Mouse (Mus musculus) E14TG2a.4 (cell line): ENCODE measurements around the gene Atg2b.

Experiments used
- CTCF ChIP-seq: conservative IDR thresholded peaks from 2 replicates; pipeline ENCODE4 v1.5.1; 2014; ENCODE audit warnings: low read length
- NANOG ChIP-seq: IDR thresholded peaks from 2 replicates; pipeline ENCODE4 v1.6.1; 2014; ENCODE audit warnings: borderline replicate concordance, low read length, mixed read lengths
- POU5F1 ChIP-seq: IDR thresholded peaks from 2 replicates; pipeline ENCODE4 v1.6.1; 2014; ENCODE audit warnings: low read length, borderline replicate concordance

GRCm38 (mm10) chr12:105694021-105694420, 9.0 kb upstream of the Atg2b start:
- TF ChIP-seq CTCF = no peak
- no peak for TF ChIP-seq NANOG
- TF ChIP-seq POU5F1 = no peak
